Mouse (Mus musculus) hindbrain, postnatal 0 days (tissue): ENCODE data around the gene Snupn. TPM values are rescaled to one million over a fixed set of nuclear protein-coding genes. Genes with fewer than 3 reads are reported as not detected.

Source experiments
- ATAC-seq: fragments of 200-750 bp; cut with Nextera tagmentation; 2 replicates; pipeline ENCODE4 v1.8.0; 2017; ENCODE audit warnings: mild to moderate bottlenecking, moderate TSS enrichment, moderate library complexity
- DNase-seq: peaks from one replicate; pipeline ENCODE4 v3.0.0-alpha.2; 2015; ENCODE audit warnings: low spot score
- H3K27ac ChIP-seq: fragments of 300-500 bp; sonication (generic); 2 replicates; pipeline ENCODE4 v1.5.1; 2014; ENCODE audit warnings: mild to moderate bottlenecking
- H3K27me3 ChIP-seq: fragments of 300-500 bp; sonication (generic); 2 replicates; pipeline ENCODE4 v1.6.1; 2014; ENCODE audit warnings: low read length, mixed read lengths; ENCODE audit not compliant: insufficient read depth
- H3K36me3 ChIP-seq: fragments of 300-500 bp; sonication (generic); 2 replicates; pipeline ENCODE4 v1.6.1; 2014; ENCODE audit warnings: low read length, mixed read lengths; ENCODE audit not compliant: insufficient read depth
- H3K4me1 ChIP-seq: fragments of 300-500 bp; sonication (generic); 2 replicates; pipeline ENCODE4 v1.6.1; 2014; ENCODE audit warnings: antibody characterized with exemption, low read length, mixed read lengths; ENCODE audit not compliant: insufficient read depth
- H3K4me2 ChIP-seq: fragments of 300-500 bp; sonication (generic); 2 replicates; pipeline ENCODE4 v1.6.1; 2014; ENCODE audit warnings: low read depth, mild to moderate bottlenecking, low read length, moderate library complexity, mixed read lengths
- H3K4me3 ChIP-seq: fragments of 300-500 bp; sonication (generic); 2 replicates; pipeline ENCODE4 v1.5.1; 2014; ENCODE audit warnings: low read length
- H3K9ac ChIP-seq: fragments of 300-500 bp; sonication (generic); replicated peaks from 2 replicates; pipeline ENCODE4 v1.6.1; 2014; ENCODE audit warnings: mild to moderate bottlenecking, low read length, moderate library complexity, mixed read lengths
- H3K9me3 ChIP-seq: fragments of 300-500 bp; sonication (generic); 2 replicates; pipeline ENCODE4 v1.6.1; 2016; ENCODE audit warnings: low read length, mixed read lengths
- CTCF ChIP-seq: IDR thresholded peaks from 2 replicates; pipeline ENCODE4 v1.5.1; 2016; ENCODE audit warnings: antibody characterized with exemption, control low read depth, low read depth
- WGBS: fragments of 180-500 bp; shearing (Covaris S2); extraction: QIAGEN DNeasy Blood & Tissue Kit; methylation state at CpG from one replicate; pipeline ENCODE4 v1.1.7; 2014; 5-methylcytosine and 5-hydroxymethylcytosine counted together
- polyA plus RNA-seq: library from polyadenylated mRNA; unstranded; fragments of >200 nt; fragmentation: Nextera tagmentation; extraction: Ambion mirVana; gene quantifications from 2 replicates; pipeline ENCODE4 v1.2.1, GENCODE M21; 2015
- total RNA-seq: library from RNA; depleted of rRNA; stranded (reverse); fragments of >200 nt; gene quantifications from 2 replicates; pipeline ENCODE4 v1.2.3, GENCODE M21; 2014; rRNA removed

Snupn gene
- total and polyA plus RNA-seq, 2 experiments from 2014 or later, result 17.6 to 22.6 TPM

DNA sequence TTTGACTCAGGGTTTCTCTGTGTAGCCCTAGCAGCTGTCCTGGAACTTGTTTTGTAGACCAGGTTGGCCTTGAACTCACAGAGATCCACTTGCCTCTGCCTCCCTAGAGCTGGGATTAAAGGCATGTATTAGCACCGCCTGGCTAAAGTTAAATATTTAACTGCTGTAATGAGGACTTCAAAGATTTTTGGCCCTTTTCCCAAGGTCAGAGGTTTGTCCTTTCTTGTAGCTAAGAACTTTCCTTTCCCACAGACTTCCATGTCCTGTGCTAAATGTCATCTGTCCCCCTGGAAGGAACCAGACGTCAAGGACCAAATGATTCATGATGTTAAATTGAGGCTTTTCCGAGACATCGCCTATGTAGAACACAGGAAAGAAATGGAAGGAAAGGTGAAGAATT, 52.3 kb downstream of the Snupn start:
- 69% methylated on average over 4 of the region's 4 CpGs for WGBS
- ATAC-seq (no peak), DNase-seq (no peak)
- Histone ChIP-seq H3K4me2 (no peak overlapping the region), H3K36me3 (no peaks in the 10 kb centered on the region), H3K9me3 (no peaks in the 10 kb centered on the region), H3K9ac (no peak overlapping the region), H3K4me3 (no peak overlapping the region), H3K4me1 (no peaks in the 10 kb centered on the region), H3K27ac (no peak overlapping the region), H3K27me3 (no peaks in the 10 kb centered on the region)
- no peak for TF ChIP-seq CTCF

GRCm38 (mm10) chr9:57012393-57012792, 61.7 kb downstream of the Snupn start:
- no peak overlapping the region for H3K4me2 ChIP-seq
- no peaks in the 10 kb centered on the region for H3K4me1 ChIP-seq
- ATAC-seq, result no peak
- no peak for DNase-seq
- no peaks in the 10 kb centered on the region for H3K36me3 ChIP-seq
- TF ChIP-seq CTCF, result no peak
- H3K27me3 ChIP-seq, result no peaks in the 10 kb centered on the region
- no peak overlapping the region for H3K9ac ChIP-seq
- no peak overlapping the region for H3K27ac ChIP-seq
- no peaks in the 10 kb centered on the region for H3K9me3 ChIP-seq
- WGBS, result 85% methylated on average over 1 of the region's 1 CpGs
- no peak overlapping the region for H3K4me3 ChIP-seq

DNA sequence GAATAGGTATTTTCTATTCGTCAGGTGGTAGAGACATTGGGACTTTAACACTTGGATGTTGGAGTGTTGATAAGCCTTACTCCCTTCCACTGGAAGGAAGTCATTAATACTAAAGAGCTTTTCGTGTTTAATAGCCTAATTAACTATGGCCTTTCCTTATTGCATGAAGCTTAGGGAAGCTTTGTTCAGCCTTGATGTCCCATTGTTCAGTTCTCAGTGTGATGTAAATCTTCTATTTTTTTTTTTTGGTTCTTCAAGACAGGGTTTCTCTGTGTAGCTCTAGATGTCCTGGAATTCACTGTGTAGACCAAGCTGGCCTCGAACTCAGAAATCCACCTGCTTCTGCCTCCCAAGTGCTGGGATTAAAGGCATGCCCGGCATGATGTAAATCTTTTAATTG, 62.2 kb downstream of the Snupn start:
- H3K9ac ChIP-seq, result no peak overlapping the region
- H3K4me3 ChIP-seq, result no peak overlapping the region
- no peak for ATAC-seq
- TF ChIP-seq CTCF, result no peak
- no peaks in the 10 kb centered on the region for H3K4me1 ChIP-seq
- no peaks in the 10 kb centered on the region for H3K9me3 ChIP-seq
- 84% methylated on average over 4 of the region's 4 CpGs for WGBS
- no peak overlapping the region for H3K4me2 ChIP-seq
- no peaks in the 10 kb centered on the region for H3K36me3 ChIP-seq
- DNase-seq, result no peak
- no peak overlapping the region for H3K27ac ChIP-seq
- no peaks in the 10 kb centered on the region for H3K27me3 ChIP-seq

GRCm38 (mm10) chr9:57013756-57014155, 63.1 kb downstream of the Snupn start:
- TF ChIP-seq CTCF, result no peak
- Histone ChIP-seq H3K27ac (no peak overlapping the region), H3K4me2 (no peak overlapping the region), H3K4me3 (no peak overlapping the region), H3K9me3 (no peaks in the 10 kb centered on the region), H3K36me3 (no peaks in the 10 kb centered on the region), H3K4me1 (no peaks in the 10 kb centered on the region), H3K27me3 (no peaks in the 10 kb centered on the region), H3K9ac (no peak overlapping the region)
- 89% methylated on average over 1 of the region's 1 CpGs for WGBS
- DNase-seq, result no peak
- ATAC-seq, result no peak

- Histone ChIP-seq H3K4me1 (no peaks in the 10 kb centered on the region), H3K27me3 (no peaks in the 10 kb centered on the region), H3K27ac (no peak overlapping the region), H3K9ac (no peak overlapping the region), H3K36me3 (no peaks in the 10 kb centered on the region), H3K4me3 (no peak overlapping the region), H3K9me3 (no peaks in the 10 kb centered on the region), H3K4me2 (no peak overlapping the region)
- 90% methylated on average over 1 of the region's 1 CpGs for WGBS
- TF ChIP-seq CTCF, result no peak
- no peak for ATAC-seq
- DNase-seq, result peak; percentile 6
These were observed 64.1 kb downstream of the Snupn start for GRCm38 (mm10) chr9:57014766-57015165.

- no peak for DNase-seq
- no peak overlapping the region for H3K27ac ChIP-seq
- no peak for TF ChIP-seq CTCF
- H3K9ac ChIP-seq, result no peak overlapping the region
- H3K9me3 ChIP-seq, result no peaks in the 10 kb centered on the region
- no peak overlapping the region for H3K4me3 ChIP-seq
- WGBS, result 61% methylated on average over 1 of the region's 1 CpGs
- peaks cover 1% of the 10 kb centered on the region; the same call in 1 of the 2 replicates for H3K36me3 ChIP-seq
- no peaks in the 10 kb centered on the region for H3K4me1 ChIP-seq
- no peak overlapping the region for H3K4me2 ChIP-seq
- no peak for ATAC-seq
- no peaks in the 10 kb centered on the region for H3K27me3 ChIP-seq
These were observed 67.0 kb downstream of the Snupn start for GRCm38 (mm10) chr9:57017631-57018030.

DNA sequence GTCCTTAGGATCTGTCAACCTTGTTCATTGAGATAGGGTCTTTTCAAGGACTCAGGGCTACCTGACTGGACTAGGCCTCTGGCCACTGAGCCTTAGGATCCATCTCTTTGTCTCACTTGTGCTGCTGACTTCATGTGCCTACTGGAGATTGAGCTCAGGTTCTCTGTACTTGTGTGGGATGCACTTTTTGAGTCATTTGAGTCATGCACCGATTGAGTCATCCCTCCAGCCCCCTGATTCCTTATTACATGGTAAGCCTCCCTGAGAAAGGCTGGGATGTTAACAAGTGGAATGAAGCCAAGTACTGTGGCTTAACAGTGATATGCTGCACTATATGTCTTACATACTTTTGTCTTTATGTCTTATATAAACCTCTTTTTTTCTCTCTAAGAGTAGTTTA, 81.1 kb downstream of the Snupn start:
- Histone ChIP-seq H3K4me3 (no peak overlapping the region), H3K9me3 (no peaks in the 10 kb centered on the region), H3K9ac (no peak overlapping the region), H3K4me2 (no peak overlapping the region), H3K27me3 (no peaks in the 10 kb centered on the region), H3K36me3 (peaks cover 33% of the 10 kb centered on the region), H3K27ac (no peak overlapping the region), H3K4me1 (no peaks in the 10 kb centered on the region)
- no peak for DNase-seq
- TF ChIP-seq CTCF, result no peak
- no peak for ATAC-seq
- WGBS, result 96% methylated on average over 1 of the region's 1 CpGs

Other genes starting within 250 kb of the Snupn start
- 181 and 192 TPM in 2 replicates for gene Lingo1, start 154.4 kb upstream of the Snupn start, total RNA-seq
- 81.0 and 88.6 TPM in 2 replicates for gene Lingo1, start 154.4 kb upstream of the Snupn start, polyA plus RNA-seq
- 0.42 TPM in 1 of 2 replicates, not detected in the other for gene Odf3l1, start 86.2 kb upstream of the Snupn start, total RNA-seq
- gene Odf3l1, start 86.2 kb upstream of the Snupn start, polyA plus RNA-seq, result 0.14 and 0.16 TPM in 2 replicates
- gene Cspg4, start 85.8 kb upstream of the Snupn start, total RNA-seq, result 42.1 and 46.6 TPM in 2 replicates
- 7.3 and 7.6 TPM in 2 replicates for gene Cspg4, start 85.8 kb upstream of the Snupn start, polyA plus RNA-seq
- 6.7 and 9.7 TPM in 2 replicates for gene Snx33, start 22.5 kb upstream of the Snupn start, total RNA-seq
- gene Snx33, start 22.5 kb upstream of the Snupn start, polyA plus RNA-seq, result 2.3 and 2.4 TPM in 2 replicates
- 142 and 178 TPM in 2 replicates for gene Imp3, start 13.4 kb upstream of the Snupn start, total RNA-seq
- gene Imp3, start 13.4 kb upstream of the Snupn start, polyA plus RNA-seq, result 77.2 and 80.5 TPM in 2 replicates
- gene Ptpn9, start 44.0 kb downstream of the Snupn start, total RNA-seq, result 52.1 and 53.5 TPM in 2 replicates
- 22.5 and 23.0 TPM in 2 replicates for gene Ptpn9, start 44.0 kb downstream of the Snupn start, polyA plus RNA-seq
- gene Sin3a, start 121.2 kb downstream of the Snupn start, total RNA-seq, result 45.7 and 51.4 TPM in 2 replicates
- 13.8 and 16.4 TPM in 2 replicates for gene Sin3a, start 121.2 kb downstream of the Snupn start, polyA plus RNA-seq
- 168 and 171 TPM in 2 replicates for gene Man2c1, start 179.8 kb downstream of the Snupn start, total RNA-seq
- 70.8 and 75.5 TPM in 2 replicates for gene Man2c1, start 179.8 kb downstream of the Snupn start, polyA plus RNA-seq
- gene Neil1, start 197.4 kb downstream of the Snupn start, total RNA-seq, result 7.3 and 7.7 TPM in 2 replicates
- 7.2 and 7.3 TPM in 2 replicates for gene Neil1, start 197.4 kb downstream of the Snupn start, polyA plus RNA-seq
- 78.9 and 82.1 TPM in 2 replicates for gene Commd4, start 207.5 kb downstream of the Snupn start, total RNA-seq
- 170 TPM in 2 replicates for gene Commd4, start 207.5 kb downstream of the Snupn start, polyA plus RNA-seq